Mouse (Mus musculus) left cerebral cortex, postnatal 10 days (tissue): ENCODE measurements around the gene Sox5. TPM values are rescaled to one million over a fixed set of nuclear protein-coding genes. Genes with fewer than 3 reads are reported as not detected.

Experiments used
- DNase-seq, 2 experiments: peaks; one replicate each; pipeline ENCODE4 v3.0.0; 2021 to 2022; ENCODE audit warnings: low spot score in 2 of 2, mixed read lengths in 1 of 2; ENCODE audit errors: extremely low spot score in 1 of 2
- intact Hi-C: fragments of 180-260 bp; cut with DNase I; formaldehyde crosslinking; loops from one replicate; pipeline ENCODE4 v1.15.1; 2025
- total RNA-seq, 2 experiments: library from RNA; stranded (reverse); gene quantifications; 2 replicates each; pipeline ENCODE4 v1.2.3; 2021

The Sox5 gene
- total RNA-seq, 2 experiments from 2014 or later: 77.5 to 78.6 TPM

DNA sequence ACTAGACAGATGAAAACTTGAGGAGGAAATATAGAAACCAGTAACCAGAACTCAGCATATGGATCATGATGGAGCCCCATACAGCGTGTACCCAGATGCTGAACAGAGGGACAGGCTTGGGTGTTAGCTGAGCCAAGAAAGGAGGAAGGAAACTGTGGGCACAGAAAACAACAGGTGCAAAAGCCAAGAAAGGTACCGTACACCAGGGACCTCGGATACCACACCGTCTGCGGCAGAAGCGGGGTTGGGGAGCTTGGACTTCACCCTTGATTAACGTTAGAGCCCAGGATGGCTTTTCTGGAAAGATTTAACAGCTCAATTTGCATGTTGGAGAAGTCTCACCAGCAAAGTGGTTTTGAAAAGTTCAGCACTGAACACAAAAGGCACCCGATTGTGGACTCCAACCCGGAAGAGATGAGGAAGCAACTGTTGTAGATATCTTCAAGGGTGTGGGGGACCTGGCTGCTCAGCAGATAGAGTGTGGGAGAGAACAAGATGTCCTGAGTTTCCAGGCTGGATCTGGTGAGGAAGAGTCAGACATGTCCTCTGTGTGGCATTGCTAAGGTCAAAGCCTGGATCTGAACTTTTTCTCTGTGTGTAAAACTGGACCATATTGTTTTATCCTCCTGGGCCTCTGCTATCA is 104.2 kb downstream of the Sox5 start:
- no peak for DNase-seq
- intact Hi-C loops: no loop called here

DNA sequence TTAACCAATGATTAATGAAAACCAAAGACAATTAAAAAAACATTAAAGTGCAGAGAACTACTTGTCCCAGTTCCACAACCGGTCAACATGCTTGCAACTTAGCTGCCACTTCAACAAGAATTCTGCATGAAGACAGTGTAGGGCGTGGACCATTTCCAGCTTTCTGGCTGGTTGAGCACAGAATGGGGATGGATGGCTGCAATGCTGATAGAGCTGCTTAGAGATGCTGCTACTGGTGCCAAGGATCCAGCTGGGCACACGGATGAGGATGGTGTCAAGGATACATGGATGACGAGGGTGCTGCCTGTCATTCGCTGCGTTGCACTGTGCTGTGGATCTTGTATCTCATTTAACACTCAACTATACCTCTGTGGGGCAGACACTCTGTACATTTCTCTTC is 106.7 kb downstream of the Sox5 start:
- intact Hi-C loops: no loop called here
- DNase-seq: no peak

DNA sequence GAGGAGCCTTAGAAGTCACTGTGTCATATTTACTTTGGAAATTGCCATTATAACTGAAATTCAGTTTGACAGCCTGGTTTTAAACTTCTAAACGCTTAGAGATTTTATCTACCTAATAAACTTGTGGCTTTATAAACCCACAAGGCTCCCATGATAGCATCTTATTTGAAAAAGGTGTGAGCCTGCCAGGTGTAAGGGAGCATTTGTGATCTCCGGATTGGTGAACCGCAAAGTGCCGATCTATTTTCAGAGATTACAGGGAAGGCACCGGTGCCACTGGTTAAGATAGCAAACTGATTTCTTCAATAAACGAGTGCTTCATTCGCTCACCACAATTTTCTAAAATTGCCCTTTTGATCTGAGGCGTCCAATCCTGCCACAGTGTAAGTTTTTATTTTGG is 107.9 kb downstream of the Sox5 start:
- intact Hi-C loops: no loop called here
- DNase-seq: no peak

DNA sequence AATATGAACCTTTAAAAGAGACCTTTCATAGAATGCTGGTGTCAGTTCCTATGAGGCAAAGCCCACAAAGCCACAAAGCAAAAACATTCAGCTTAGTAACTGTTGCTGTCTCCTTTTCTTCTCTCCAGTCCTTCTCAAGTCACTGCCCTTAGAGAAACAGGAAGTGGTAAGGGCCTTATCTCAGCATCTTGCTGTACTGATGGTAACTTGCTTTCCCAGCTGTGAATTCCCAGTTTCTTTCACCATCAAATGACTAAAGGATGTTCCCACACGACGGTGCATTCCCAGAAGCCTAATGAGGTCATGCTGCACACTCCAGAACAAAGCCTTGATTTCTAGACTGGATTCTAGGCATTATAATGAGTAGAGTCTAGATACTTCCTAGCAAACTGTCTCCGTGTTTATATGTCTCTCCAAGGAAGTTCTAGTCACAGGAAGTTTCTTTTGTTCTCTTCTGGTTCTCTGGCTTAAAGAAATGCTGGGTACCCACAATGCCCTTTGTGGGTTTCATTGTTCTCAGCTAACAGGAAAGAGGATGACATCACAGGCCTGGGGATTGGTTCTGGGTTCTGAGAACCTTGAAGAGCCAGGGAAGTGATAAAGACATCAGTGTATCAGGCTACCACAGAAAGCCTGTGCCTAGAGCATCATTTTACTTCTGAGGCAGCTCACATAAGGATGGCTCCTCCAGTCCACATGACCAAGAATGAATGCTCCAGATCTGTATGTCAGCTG is 111.2 kb downstream of the Sox5 start:
- intact Hi-C loops: no loop called here
- no peak for DNase-seq

DNA sequence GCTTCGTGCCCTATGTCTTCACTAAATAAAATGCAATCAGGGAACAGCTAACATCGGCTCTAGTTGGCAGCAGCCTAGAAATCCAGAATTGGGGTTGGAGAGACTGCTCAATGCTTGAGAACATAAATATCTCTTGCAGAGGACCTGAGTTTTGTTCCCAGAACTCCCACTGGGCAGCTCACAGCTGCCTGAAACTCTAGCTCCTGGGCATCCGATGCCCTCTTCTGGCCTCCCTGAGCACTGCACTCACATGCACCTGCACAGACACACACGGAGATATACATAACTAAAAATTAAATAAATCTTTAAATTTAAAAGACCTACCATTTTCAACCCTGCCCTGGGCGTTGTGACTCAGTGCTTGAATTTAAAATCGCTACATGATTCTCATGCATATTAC is 115.2 kb downstream of the Sox5 start:
- DNase-seq: no peak
- intact Hi-C loops: no loop called here

DNA sequence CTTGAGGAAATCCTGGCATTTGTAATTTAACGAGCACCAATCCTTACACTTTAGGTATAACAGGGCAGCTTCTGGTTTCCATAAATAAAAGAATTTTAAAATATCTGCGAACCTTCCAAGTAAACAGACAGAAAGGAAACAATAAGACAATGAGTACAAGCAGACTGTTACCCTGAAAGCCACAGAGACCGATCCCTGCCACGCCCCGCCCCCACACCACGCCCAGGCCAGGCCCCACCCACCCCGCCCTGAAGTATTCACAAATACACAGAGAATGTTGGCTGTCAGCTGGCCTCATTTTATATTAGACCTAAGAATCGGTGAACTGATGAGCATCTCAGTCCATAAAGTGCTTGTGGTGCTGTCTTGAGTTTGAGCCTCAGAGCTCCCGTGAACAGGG is 117.0 kb downstream of the Sox5 start:
- intact Hi-C loops: no loop called here
- no peak for DNase-seq

DNA sequence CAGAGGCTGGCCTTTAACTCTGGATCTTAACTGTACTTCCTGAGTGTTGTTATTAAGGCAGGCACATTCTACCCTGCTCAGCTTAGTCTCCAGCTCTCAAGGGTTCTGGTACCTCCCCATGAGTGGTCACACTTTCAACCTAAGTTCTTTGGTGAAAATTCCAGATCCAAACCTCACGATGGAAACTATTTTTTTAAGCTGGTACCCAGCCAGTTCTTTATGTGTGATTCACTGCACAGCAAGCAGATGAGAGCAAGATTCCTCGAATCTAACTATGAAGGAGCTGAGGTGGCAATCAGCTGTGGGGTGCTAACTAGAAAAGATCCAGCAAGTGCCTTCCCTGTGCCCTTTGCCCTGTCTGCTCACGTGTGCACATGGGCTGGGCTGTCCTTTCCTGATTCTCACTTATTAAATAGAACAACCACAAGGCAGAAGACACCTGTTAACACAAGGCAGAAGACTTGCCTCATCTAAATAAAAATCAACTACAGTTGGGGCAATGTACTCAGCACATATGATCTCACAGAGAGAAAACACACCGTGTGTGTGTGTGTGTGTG is 118.2 kb downstream of the Sox5 start:
- no peak for DNase-seq
- intact Hi-C loops: no loop called here

DNA sequence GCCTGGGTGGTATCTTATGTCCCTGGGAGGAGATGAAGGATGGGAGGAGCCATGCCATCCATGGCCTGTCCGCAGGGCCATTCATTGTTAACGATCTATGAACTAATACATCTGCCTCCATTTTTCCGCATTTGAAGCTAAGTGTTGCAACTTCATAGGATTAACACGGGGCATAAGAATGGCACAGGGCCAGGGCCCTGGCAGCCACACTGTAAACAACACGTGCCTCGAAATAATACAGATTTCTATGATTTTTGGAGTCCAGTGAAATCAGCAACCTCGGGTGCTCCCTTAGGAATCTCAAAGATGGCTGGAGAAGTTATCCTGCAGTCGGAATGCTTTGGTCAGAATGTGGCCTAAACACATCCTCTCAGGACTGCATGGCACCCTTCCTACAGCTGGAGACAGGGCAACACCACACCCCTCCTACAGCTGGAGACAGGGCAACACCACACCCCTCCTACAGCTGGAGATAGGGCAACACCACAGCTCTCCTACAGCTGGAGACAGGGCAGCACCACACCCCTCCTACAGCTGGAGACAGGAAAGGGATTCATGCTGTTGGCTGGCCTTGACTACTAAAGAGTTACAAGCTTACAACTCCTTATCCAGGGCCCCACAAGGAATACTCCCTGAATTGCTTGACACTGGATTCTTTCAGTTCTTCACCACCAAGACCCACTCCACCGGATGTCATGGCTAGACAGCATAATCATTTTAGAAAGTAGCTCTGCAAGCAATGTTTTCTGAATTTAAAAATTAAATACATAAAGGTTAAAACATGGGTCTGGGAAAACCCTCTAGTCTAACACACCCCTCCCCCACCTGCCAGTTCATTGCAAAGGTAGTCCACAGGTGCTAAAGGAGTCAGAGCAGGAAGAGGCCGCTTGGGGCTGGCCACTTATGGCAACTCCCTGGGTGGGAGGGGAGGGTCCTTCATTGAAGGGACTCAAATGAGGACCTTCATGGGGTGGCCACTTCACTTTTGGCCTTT is 122.4 kb downstream of the Sox5 start:
- intact Hi-C loops: no loop called here
- DNase-seq: no peak

DNA sequence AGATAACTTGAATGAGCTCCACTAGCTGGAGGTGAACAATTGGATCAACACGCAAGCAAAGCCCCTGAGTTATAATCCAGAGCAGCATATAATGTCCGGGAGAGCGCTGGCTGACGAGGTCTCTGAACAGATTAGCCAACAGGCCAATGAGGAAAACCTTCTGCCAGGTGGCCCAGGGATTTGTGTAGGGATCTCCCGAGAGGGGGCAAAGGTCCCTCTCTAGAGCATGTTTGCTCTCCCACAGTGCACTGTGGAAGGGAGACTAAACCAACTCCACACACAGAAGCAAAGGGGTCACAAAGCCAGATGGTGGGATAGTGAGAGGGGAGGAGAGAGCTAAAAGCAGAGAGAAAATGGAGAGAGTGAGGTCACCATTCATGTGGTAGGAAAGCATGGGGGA is 128.9 kb downstream of the Sox5 start:
- no peak for DNase-seq
- intact Hi-C loops: no loop called here

DNA sequence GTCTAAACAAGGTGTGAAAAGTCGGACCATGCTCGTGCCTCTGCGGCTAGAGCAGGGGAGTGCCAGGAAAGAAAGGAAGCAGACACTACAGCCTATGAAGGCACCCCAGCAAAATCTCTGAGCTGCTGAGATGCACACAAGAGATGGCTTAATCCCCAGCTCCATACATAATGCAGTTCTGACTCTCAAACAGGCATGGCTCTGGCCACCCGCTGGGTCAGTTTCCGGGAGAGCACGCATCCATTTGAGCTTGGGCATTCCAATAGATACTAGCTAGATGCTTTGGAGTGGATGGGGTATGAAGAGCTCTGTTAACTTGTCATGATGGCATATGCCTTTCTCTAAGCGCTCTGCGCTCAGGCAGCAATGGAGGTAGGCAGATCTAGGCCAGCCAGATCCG is 132.9 kb downstream of the Sox5 start:
- intact Hi-C loops: no loop called here
- DNase-seq: no peak

DNA sequence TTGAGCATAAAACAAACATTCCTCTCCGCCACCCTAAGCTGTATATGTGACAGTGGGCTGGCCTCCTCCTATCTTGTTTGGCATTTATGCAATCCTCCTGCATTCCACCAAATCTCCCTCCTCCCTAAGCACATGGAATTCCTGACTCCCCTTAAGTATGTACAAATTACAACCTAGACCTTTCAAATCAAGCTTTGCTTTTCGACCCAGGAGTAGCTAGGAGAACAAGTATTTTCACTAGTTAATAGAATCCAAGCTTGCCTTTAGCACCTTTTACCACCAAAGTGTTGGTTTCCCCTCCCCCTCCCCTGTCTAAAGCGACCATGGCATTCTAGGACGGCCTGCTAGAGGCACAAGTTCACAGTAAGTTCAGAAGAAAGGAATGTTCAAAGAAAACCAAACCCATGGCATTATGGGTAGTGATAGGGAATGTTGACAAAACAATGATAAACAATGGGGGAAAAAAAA is 133.6 kb downstream of the Sox5 start:
- DNase-seq: no peak
- intact Hi-C loops: no loop called here

DNA sequence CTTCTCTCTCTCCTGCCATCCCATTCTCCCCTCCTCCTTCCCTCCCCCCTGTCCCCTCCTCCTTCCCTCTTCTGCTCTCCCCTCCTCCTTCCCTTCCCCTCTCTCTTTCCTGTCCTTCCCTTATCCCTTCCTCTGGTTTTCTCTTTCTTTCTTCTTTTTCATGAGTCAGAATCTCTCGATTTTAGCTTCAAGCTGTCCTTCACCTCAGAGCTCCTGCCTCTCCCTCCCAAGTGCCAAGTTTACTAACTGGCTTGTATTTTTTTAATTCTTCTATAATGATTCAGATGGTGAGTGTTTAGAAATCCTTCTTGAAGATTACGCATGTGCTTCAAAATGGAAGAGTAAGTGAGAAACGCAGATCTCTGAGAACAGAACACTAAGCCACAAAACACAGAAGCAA is 135.4 kb downstream of the Sox5 start:
- intact Hi-C loops: no loop called here
- DNase-seq: no peak

DNA sequence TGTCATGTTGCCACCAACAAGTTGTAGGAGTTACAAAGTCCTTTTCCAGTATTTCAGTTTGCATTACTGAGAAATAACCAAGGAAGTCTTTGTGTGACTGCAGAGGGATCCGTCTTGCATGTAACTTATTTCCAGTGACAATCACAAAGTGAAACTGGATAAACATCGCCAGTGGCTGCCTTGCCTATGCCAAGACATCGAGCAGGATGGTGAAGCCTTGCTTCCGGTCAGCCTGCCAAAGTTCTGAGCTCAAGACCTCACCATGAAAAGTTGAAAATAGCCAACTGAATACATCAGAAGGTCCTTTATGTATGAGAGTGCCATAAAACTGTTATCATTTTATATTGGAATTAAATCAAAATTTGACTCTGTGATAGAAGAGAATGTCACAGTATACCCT is 136.0 kb downstream of the Sox5 start:
- no peak for DNase-seq
- intact Hi-C loops: no loop called here

DNA sequence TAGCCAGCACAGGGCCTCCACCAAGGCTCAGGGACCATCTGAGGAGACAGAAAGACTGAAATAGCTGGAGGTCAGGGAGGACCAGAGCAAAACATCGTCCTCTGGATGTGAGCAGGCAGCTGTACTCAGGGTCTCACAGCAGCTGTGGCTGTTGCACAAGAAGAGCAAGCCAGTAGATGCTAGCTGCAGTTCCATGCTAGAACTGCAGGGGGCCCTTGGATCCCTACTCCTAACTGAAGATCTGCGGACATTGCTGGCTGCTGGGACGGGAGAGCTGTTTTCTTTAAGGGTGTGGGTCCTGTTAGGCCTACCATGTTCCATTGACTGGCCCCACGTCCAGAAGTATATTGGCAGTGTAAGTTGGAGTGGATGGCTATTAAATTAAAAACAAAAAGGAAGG is 137.1 kb downstream of the Sox5 start:
- DNase-seq: peak in 1 of 2 experiments; percentile 51
- intact Hi-C loops: no loop called here

DNA sequence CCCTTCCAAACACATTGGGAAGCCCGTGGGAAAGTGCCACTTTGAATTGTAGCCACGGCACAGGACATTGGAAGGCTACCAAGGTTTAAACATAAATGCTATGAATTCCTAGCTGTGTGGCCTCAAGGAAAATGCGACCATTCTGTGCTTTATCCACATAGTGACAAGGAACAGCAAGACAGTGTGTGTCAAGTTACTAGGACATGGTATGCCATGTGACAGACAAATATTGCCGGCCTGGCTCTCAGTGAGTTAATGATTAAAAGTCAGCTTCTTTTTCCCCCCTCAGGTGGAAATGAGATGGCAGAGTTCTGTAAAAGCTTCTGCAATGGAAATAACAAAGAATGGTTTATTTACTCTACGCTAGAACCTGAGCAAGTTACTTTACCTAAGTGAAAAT is 138.2 kb downstream of the Sox5 start:
- intact Hi-C loops: no loop called here
- DNase-seq: no peak

DNA sequence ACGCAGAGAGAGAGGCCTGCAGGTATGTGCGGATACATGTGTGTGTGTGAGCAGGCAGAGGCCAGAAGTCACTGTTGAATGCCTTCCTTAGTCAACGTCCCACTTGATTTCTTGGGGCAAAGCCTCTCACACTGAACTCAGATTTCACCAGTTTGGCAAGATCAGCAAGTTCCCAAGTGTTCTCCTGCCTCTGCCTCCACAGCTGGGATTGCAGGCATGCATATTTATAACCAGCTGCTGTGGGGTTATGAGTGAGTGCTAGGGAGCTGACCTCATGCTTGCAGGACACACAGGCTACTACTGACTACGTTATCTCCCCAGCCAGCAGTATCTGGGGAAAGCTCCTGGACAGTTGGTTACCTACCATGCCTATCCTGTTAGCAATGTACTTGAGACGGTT is 139.9 kb downstream of the Sox5 start:
- no peak for DNase-seq
- intact Hi-C loops: no loop called here

DNA sequence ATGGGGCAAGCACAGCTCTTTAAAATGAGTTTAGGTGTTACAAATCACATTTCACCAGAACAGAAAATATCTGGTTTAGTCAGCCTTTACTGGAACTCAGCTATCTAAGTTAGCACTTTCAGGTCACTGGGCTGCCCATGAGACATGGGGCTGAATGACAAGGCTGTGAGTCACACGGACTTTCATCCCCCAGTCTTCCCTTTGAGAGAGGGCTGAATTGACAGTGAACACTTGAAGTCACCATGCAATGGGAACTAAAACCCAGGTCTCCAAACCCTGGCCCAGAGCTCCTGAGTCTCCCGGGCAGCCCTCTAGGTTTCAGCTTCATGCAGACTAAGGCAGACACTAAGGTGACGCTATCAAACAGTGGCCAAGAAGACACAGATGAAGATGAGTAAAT is 141.2 kb downstream of the Sox5 start:
- DNase-seq: no peak
- intact Hi-C loops: no loop called here

DNA sequence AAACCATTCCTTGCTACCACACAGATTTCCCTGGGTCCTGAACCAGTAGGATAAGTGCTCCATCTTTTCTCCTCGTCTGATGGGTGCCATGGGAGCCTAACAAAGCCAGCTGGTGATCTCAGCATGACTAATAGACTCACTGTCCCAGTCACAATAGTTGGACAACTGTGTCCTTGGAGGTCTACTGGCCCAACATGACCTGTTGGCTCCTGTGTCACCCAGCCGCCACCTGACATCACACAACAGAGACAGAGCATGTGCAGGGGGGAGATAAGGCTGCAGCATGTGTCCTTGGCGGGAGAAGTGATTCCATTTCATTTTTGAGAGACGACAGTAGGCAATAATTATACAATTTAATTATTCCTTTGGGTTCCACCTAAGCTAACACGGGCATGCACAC is 143.2 kb downstream of the Sox5 start:
- no peak for DNase-seq
- intact Hi-C loops: no loop called here

DNA sequence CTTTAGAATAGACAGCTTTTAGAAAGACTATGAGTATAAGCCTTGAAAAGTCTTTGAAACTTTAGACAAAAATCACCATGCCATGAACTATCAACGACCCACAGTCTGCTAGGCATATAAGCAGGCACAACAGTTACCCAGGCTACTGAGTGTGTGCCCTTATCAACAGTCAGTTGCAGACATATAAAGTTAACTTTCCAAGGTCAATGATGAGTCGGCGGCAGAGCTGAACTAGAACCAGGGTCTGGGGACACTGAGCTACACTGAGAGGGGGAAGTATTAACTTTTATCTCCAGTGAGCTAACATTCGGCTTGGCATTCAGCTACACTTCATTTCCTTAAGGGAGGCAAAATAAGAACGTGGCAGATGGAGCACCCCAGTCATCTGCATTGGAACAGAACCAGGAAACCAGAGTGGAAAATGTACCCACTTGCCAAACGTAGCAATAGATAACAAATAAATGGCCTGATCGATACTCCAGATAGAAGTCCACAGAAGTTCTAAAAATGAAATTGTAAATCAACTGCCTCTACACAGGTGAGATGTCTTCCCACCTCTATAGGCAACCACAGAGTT is 154.2 kb downstream of the Sox5 start:
- intact Hi-C loops: no loop called here
- DNase-seq: peak in 1 of 2 experiments; percentile 16
